In the genomic region with DNA sequence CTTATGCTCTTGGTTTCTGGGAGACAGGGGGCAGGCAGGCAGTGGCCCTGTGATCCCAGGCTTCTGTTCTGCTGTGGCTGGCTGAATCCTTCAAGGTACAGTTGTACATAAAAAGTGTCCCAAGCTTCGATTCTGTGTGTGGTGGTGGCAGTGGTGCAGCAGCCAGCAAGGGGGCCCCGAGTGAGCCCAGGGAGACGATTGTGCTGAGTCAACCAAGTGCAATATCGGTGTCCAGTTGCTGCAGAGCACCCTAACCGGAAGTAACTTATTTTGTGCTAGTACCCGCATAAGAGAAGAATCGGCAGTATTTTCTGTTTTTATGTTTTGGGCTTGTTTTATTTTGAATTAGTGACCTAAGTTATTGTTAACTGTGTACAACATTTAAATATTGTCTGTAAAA, we compare ENCODE assay signal across 29 mouse cellular contexts. TPM values are rescaled to one million over a fixed set of nuclear protein-coding genes. Genes with fewer than 3 reads are reported as not detected.
DNase-seq lines count a peak whose midpoint lies in the region; ATAC-seq and TF ChIP-seq lines count a peak whose summit lies in the region.
"Had no signal": no experiment of that assay in that cellular context is flagged by ENCODE, and none has a peak within 500 bp of the region (broad histone marks: within the 10 kb centered on the region; RNA-seq: fewer than 3 reads in every experiment).

No protein-coding gene starts in this region.

- H3K27me3 ChIP-seq in embryonic facial prominence, embryonic 13.5 days, result peaks cover 70% of the 10 kb centered on the region
- H3K27me3 ChIP-seq in embryonic facial prominence, embryonic 10.5 days (replicated peaks; ENCODE audit: low read depth, poor library complexity, severe bottlenecking), result peaks cover 82% of the 10 kb centered on the region
- H3K27me3 ChIP-seq in kidney, adult 2 months (replicated peaks; ENCODE audit: control insufficient read depth, insufficient read depth, low read length), result 0 out of 2 replicates have a peak, but pooled peaks cover 1% of the 10 kb centered on the region
- H3K27me3 ChIP-seq in kidney, embryonic 14.5 days (ENCODE audit: control insufficient read depth, insufficient read depth, low read length), result peaks cover 46% of the 10 kb centered on the region

- peaks cover 6% of the 10 kb centered on the region; the same call in 1 of the 2 replicates for H3K36me3 ChIP-seq in embryonic facial prominence, embryonic 13.5 days
- H3K36me3 ChIP-seq in embryonic facial prominence, embryonic 10.5 days (replicated peaks), result no peaks in the 10 kb centered on the region; the same call in 1 of the 2 replicates
- H3K36me3 ChIP-seq in kidney, adult 2 months (ENCODE audit: control insufficient read depth, insufficient read depth, low read length), result no peaks in the 10 kb centered on the region
- H3K36me3 ChIP-seq in kidney, embryonic 14.5 days (ENCODE audit: control insufficient read depth, insufficient read depth, low read length), result no peaks in the 10 kb centered on the region; the same call in 1 of the 2 replicates
- H3K36me3 ChIP-seq: embryonic facial prominence, embryonic 12.5 days; heart, embryonic 13.5 days; hindbrain, embryonic 13.5 days had no signal

- WGBS in embryonic facial prominence, embryonic 13.5 days, result 53% methylated on average over 7 of the region's 7 CpGs
- 51% methylated on average over 7 of the region's 7 CpGs for WGBS in embryonic facial prominence, embryonic 10.5 days
- 52% methylated on average over 7 of the region's 7 CpGs for WGBS in kidney, adult 2 months
- 44% methylated on average over 7 of the region's 7 CpGs for WGBS in kidney, embryonic 14.5 days

- 0 out of 2 replicates have a peak overlapping the region, but pooled peaks have one; percentile 36 for H3K9ac ChIP-seq in embryonic facial prominence, embryonic 13.5 days
- no peak overlapping the region for H3K9ac ChIP-seq in kidney, embryonic 14.5 days (ENCODE audit: low read depth, low read length)
- H3K9ac ChIP-seq: embryonic facial prominence, embryonic 12.5 days; forebrain, embryonic 13.5 days; forebrain, postnatal 0 days; heart, embryonic 13.5 days; hindbrain, embryonic 13.5 days had no signal

- no peak for DNase-seq in embryonic facial prominence, embryonic 10.5 days (ENCODE audit: low spot score)
- DNase-seq in kidney, adult 2 months, result no peak
- peak; percentile 52 for DNase-seq in 416B (ENCODE audit: low read depth)
- no peak for DNase-seq in layer of hippocampus, adult 9-10 months (ENCODE audit: low spot score)
- no peak for DNase-seq in testis, postnatal 10 days (ENCODE audit: low spot score)
- DNase-seq: adrenal gland, adult 8-10 months; cerebellum, adult 11 months; cerebellum, adult 8-10 months; cerebellum, postnatal 14 days; embryo, embryonic 11 days; forebrain, postnatal 0 days had no signal

- H3K4me1 ChIP-seq in embryonic facial prominence, embryonic 13.5 days, result peaks cover 32% of the 10 kb centered on the region
- peaks cover 48% of the 10 kb centered on the region for H3K4me1 ChIP-seq in embryonic facial prominence, embryonic 10.5 days
- H3K4me1 ChIP-seq in kidney, adult 2 months (ENCODE audit: control insufficient read depth, insufficient read depth, low read length), result no peaks in the 10 kb centered on the region
- H3K4me1 ChIP-seq in kidney, embryonic 14.5 days (ENCODE audit: control insufficient read depth, insufficient read depth, low read length), result peaks cover 31% of the 10 kb centered on the region; the same call in 1 of the 2 replicates
- H3K4me1 ChIP-seq: forebrain, embryonic 13.5 days had no signal

- H3K27ac ChIP-seq in embryonic facial prominence, embryonic 13.5 days, result peak overlapping the region; percentile 44; the same call in 1 of the 2 replicates
- no peak overlapping the region for H3K27ac ChIP-seq in embryonic facial prominence, embryonic 10.5 days (replicated peaks)
- peak overlapping the region; percentile 28; the same call in 1 of the 2 replicates for H3K27ac ChIP-seq in kidney, adult 2 months (ENCODE audit: insufficient read depth, low read depth, low read length)
- no peak overlapping the region for H3K27ac ChIP-seq in kidney, embryonic 14.5 days (ENCODE audit: low read depth, low read length)
- H3K27ac ChIP-seq: embryonic facial prominence, embryonic 12.5 days; forebrain, embryonic 13.5 days; hindbrain, embryonic 13.5 days; hindbrain, postnatal 0 days had no signal

- H3K4me2 ChIP-seq in embryonic facial prominence, embryonic 13.5 days, result peak overlapping the region; percentile 76; the same call in 1 of the 2 replicates
- H3K4me2 ChIP-seq in kidney, embryonic 14.5 days (replicated peaks; ENCODE audit: low read depth, low read length), result no peak overlapping the region
- H3K4me2 ChIP-seq: embryonic facial prominence, embryonic 12.5 days; forebrain, embryonic 13.5 days; heart, embryonic 13.5 days; hindbrain, embryonic 13.5 days had no signal

- H3K4me3 ChIP-seq in embryonic facial prominence, embryonic 13.5 days, result no peak overlapping the region; the same call in 1 of the 2 replicates
- H3K4me3 ChIP-seq in embryonic facial prominence, embryonic 10.5 days, result no peak overlapping the region
- no peak overlapping the region for H3K4me3 ChIP-seq in kidney, adult 2 months (ENCODE audit: insufficient read depth, low read depth, low read length)
- no peak overlapping the region for H3K4me3 ChIP-seq in kidney, embryonic 14.5 days (ENCODE audit: low read length)
- H3K4me3 ChIP-seq: embryonic facial prominence, embryonic 12.5 days; forebrain, embryonic 13.5 days; heart, embryonic 13.5 days; hindbrain, embryonic 13.5 days had no signal

- no peaks in the 10 kb centered on the region for H3K9me3 ChIP-seq in embryonic facial prominence, embryonic 13.5 days
- H3K9me3 ChIP-seq in embryonic facial prominence, embryonic 10.5 days, result no peaks in the 10 kb centered on the region
- no peaks in the 10 kb centered on the region for H3K9me3 ChIP-seq in kidney, embryonic 14.5 days (ENCODE audit: control insufficient read depth, low read length)
- H3K9me3 ChIP-seq: embryonic facial prominence, embryonic 12.5 days; forebrain, embryonic 13.5 days; heart, embryonic 13.5 days; hindbrain, embryonic 13.5 days had no signal

- ATAC-seq in embryonic facial prominence, embryonic 13.5 days (ENCODE audit: insufficient number of reproducible peaks, insufficient read depth, low FRiP score, low TSS enrichment, low read depth), result no peak
- ATAC-seq in kidney, embryonic 14.5 days (ENCODE audit: low FRiP score, low TSS enrichment), result no peak
- peak; percentile 52 for ATAC-seq in granulocyte monocyte progenitor cell, adult 5-6 weeks (replicated peaks; ENCODE audit: poor library complexity, severe bottlenecking)
- ATAC-seq: forebrain, embryonic 13.5 days; forebrain, postnatal 0 days; hindbrain, postnatal 0 days had no signal

- no peak for TF ChIP-seq CTCF in kidney, adult 2 months (conservative IDR thresholded peaks at IDR 0.05; ENCODE audit: insufficient read depth, insufficient read length, low read depth, low read length)

- TF ChIP-seq POLR2A in kidney, adult 2 months (IDR thresholded peaks at IDR 0.05; ENCODE audit: low read depth, low read length), result no peak

RNA-seq across cellular contexts. Expression of a gene that starts 12.9 kb away (rescaled TPM):
- polyA plus RNA-seq in embryonic facial prominence, embryonic 13.5 days (2015; fragmentation: Nextera tagmentation; extraction: Ambion mirVana), result 54.9 and 81.7 TPM in 2 replicates
- 34.6 and 35.9 TPM in 2 replicates for polyA plus RNA-seq in embryonic facial prominence, embryonic 10.5 days (2016; fragmentation: Nextera tagmentation; extraction: Ambion mirVana)
- 36.9 and 37.4 TPM in 2 replicates for polyA plus RNA-seq in kidney, adult 2 months (2012; rRNA removed)
- polyA plus RNA-seq in kidney, embryonic 14.5 days (2014; fragmentation: Nextera tagmentation; extraction: Ambion mirVana), result 27.2 and 44.6 TPM in 2 replicates
- 21.0 and 27.1 TPM in 2 replicates for total RNA-seq in granulocyte monocyte progenitor cell, adult 5-6 weeks (2014; fragmentation: Nextera tagmentation)
- 3.2 and 6.4 TPM in 2 replicates for total RNA-seq in granulocyte monocyte progenitor cell, adult 5-6 weeks (2017)

RNA-seq across cellular contexts. Expression of a gene that starts 15.5 kb away (rescaled TPM):
- polyA plus RNA-seq in embryonic facial prominence, embryonic 13.5 days (2015; fragmentation: Nextera tagmentation; extraction: Ambion mirVana), result not detected in 2 replicates
- polyA plus RNA-seq in embryonic facial prominence, embryonic 10.5 days (2016; fragmentation: Nextera tagmentation; extraction: Ambion mirVana), result not detected in 2 replicates
- 0.10 TPM in 1 of 2 replicates, not detected in the other for polyA plus RNA-seq in kidney, adult 2 months (2012; rRNA removed)
- polyA plus RNA-seq in kidney, embryonic 14.5 days (2014; fragmentation: Nextera tagmentation; extraction: Ambion mirVana), result not detected in 2 replicates
- not detected in 2 replicates for total RNA-seq in granulocyte monocyte progenitor cell, adult 5-6 weeks (2014; fragmentation: Nextera tagmentation)
- total RNA-seq in granulocyte monocyte progenitor cell, adult 5-6 weeks (2017), result not detected in 2 replicates
- total RNA-seq: adrenal gland, adult 8-10 months; adrenal gland, postnatal 4 days; common myeloid progenitor, adult 5-6 weeks; forebrain, postnatal 0 days; gastrocnemius, adult 18-20 months; gastrocnemius, postnatal 4 days; heart, adult 8-10 months; heart, postnatal 36 days; hindbrain, postnatal 0 days had no signal
- polyA plus RNA-seq: brain, embryonic 14.5 days; C2C12; embryonic facial prominence, embryonic 12.5 days; forebrain, embryonic 13.5 days; forebrain, postnatal 0 days; heart, embryonic 13.5 days; heart, postnatal 0 days; hindbrain, embryonic 13.5 days; hindbrain, postnatal 0 days; intestine, embryonic 14.5 days had no signal

Comparison
In these comparisons a context has a peak if more than half of its experiments do, and no peak if none do; other contexts are left out.
1. H3K27ac ChIP-seq: peak in embryonic facial prominence, embryonic 13.5 days (single experiment) and kidney, adult 2 months (single experiment); none in embryonic facial prominence, embryonic 10.5 days (single experiment) and kidney, embryonic 14.5 days (single experiment).